Mouse (Mus musculus): Measurements from ENCODE around the gene Tmem274. TPM values are rescaled to one million over a fixed set of nuclear protein-coding genes. Genes with fewer than 3 reads are reported as not detected.
"Not testable (repeated sequence)": the region's sequence is repeated elsewhere in the genome, so short reads cannot be mapped to it uniquely, and the experiment has no call there.

Tmem274 gene
- polyA plus RNA-seq (2014; fragmentation: Nextera tagmentation; extraction: Ambion mirVana) = 0.32 TPM in 1 of 2 replicates, not detected in the other

DNA sequence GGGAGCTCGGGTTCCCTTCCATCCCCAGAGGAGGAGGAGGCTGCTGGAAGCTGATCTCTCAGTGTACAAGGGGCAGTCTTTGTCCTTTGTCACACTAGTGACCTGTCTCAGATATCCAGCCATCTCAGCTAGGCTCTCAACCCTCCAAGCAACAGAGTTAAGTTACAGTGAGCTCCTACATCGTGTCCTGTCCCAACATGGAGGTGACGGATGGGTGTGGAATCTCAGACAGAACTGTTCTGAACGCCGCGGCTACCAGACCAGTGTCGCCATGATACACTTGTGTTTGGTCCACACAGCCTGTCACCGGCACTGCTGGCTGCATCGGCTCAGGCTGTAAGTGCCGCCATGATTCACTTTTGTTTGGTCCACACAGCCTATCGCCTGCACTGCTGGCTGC is at the start of gene Tmem274:
TSS of gene Tmem274 (plus strand) at position 301 of the 400 bp plus-strand sequence.
- no peaks in the 10 kb centered on the region for H3K27me3 ChIP-seq (ENCODE audit: insufficient read depth, low read length)
- peaks cover 5% of the 10 kb centered on the region; the same call in 1 of the 2 replicates for H3K36me3 ChIP-seq (ENCODE audit: insufficient read depth)
- H3K9ac ChIP-seq = no peak within 1 kb of the TSS
- no peak for ATAC-seq (ENCODE audit: insufficient read depth)
- no peaks in the 10 kb centered on the region for H3K4me1 ChIP-seq (ENCODE audit: insufficient read depth)
- DNase-seq = no peak
- H3K9me3 ChIP-seq (ENCODE audit: low read depth, low read length) = no peaks in the 10 kb centered on the region
- no peak within 1 kb of the TSS for H3K27ac ChIP-seq (ENCODE audit: low read depth)
- H3K4me3 ChIP-seq (ENCODE audit: low read depth, low read length) = no peak within 1 kb of the TSS
- no peak for TF ChIP-seq CTCF (IDR thresholded peaks at IDR 0.05; ENCODE audit: low read depth)
- WGBS = 83% methylated on average over 11 of the region's 11 CpGs
- no peak within 1 kb of the TSS for H3K4me2 ChIP-seq

DNA sequence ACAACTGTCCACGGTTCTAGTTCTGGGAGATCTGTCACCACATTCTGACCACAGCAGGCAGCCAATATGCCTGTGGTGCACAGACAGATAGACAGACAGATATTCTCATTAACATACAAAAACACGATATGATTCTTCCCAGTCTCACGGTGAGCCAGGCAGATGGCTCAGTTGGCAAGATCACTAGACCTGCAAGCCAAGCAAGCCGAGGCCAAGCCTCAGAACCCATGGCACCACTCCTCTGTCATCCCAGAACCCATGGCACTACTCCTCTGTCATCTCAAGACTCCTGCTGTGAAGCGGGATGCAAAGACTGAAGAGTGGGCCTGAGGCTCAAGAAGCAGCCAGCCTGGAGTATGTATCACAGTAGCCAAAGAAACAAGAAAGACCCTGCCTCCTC is 47.6 kb upstream of the Tmem274 start:
- ATAC-seq (ENCODE audit: insufficient read depth) = no peak
- no peaks in the 10 kb centered on the region for H3K9me3 ChIP-seq (ENCODE audit: low read depth, low read length)
- 78% methylated on average over 5 of the region's 5 CpGs for WGBS

DNA sequence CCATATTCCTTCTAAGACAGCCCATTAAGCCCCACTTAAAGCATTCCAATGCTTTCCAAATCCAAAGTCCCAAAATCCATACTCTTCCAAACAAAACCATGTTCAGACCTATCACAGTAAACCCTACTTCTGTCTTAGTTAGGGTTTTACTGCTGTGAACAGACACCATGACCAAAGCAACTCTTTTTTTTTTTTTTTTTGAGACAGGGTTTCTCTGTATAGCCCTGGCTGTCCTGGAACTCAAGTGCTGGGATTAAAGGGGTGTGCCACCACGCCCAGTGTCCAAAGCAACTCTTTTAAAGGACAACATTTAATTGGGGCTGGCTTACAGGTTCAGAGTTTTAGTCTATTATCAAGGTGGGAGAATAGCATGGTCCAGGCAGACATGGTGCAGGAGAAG is 45.3 kb upstream of the Tmem274 start:
- not testable (repeated sequence) for H3K9me3 ChIP-seq (ENCODE audit: low read depth, low read length); H3K9ac ChIP-seq; DNase-seq; H3K4me1 ChIP-seq (ENCODE audit: insufficient read depth); H3K36me3 ChIP-seq (ENCODE audit: insufficient read depth); ATAC-seq (ENCODE audit: insufficient read depth); H3K27ac ChIP-seq (ENCODE audit: low read depth); H3K4me2 ChIP-seq; H3K4me3 ChIP-seq (ENCODE audit: low read depth, low read length); H3K27me3 ChIP-seq (ENCODE audit: insufficient read depth, low read length)
- 82% methylated on average over 1 of the region's 1 CpGs for WGBS

More for the DNA sequence above, 47.6 kb upstream of the Tmem274 start:
- Histone ChIP-seq H3K36me3 (ENCODE audit: insufficient read depth) (no peaks in the 10 kb centered on the region), H3K27me3 (ENCODE audit: insufficient read depth, low read length) (no peaks in the 10 kb centered on the region), H3K9ac (no peak overlapping the region), H3K4me1 (ENCODE audit: insufficient read depth) (no peaks in the 10 kb centered on the region), H3K27ac (ENCODE audit: low read depth) (no peak overlapping the region), H3K4me3 (ENCODE audit: low read depth, low read length) (no peak overlapping the region), H3K4me2 (no peak overlapping the region)
- TF ChIP-seq CTCF (IDR thresholded peaks at IDR 0.05; ENCODE audit: low read depth) = no peak
- no peak for DNase-seq

DNA sequence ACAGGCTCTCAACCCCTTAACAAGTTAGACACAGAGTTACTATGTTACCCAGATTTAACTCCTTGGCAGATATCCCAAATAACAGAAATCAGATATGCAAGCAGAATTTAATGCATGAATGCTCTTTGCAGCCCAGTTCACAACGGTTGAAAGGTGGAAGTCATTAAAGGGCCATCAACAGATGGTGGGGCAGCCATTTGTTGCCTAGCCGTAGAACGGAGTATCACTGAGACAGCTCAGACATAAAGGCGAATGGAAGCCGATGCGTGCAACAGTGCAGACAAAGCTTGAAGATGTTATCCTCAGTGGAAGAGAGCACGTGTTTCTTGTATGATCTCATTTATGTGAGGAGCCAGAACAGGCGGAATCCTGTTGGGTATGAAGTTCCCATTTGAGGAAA is 36.6 kb upstream of the Tmem274 start:
- 67% methylated on average over 8 of the region's 8 CpGs for WGBS
- Histone ChIP-seq H3K27me3 (ENCODE audit: insufficient read depth, low read length) (no peaks in the 10 kb centered on the region), H3K36me3 (ENCODE audit: insufficient read depth) (no peaks in the 10 kb centered on the region), H3K27ac (ENCODE audit: low read depth) (no peak overlapping the region), H3K9ac (no peak overlapping the region), H3K9me3 (ENCODE audit: low read depth, low read length) (no peaks in the 10 kb centered on the region), H3K4me1 (ENCODE audit: insufficient read depth) (0 out of 2 replicates have a peak, but pooled peaks cover 2% of the 10 kb centered on the region), H3K4me3 (ENCODE audit: low read depth, low read length) (no peak overlapping the region), H3K4me2 (no peak overlapping the region)
- TF ChIP-seq CTCF (IDR thresholded peaks at IDR 0.05; ENCODE audit: low read depth) = no peak
- no peak for DNase-seq
- ATAC-seq (ENCODE audit: insufficient read depth) = no peak

DNA sequence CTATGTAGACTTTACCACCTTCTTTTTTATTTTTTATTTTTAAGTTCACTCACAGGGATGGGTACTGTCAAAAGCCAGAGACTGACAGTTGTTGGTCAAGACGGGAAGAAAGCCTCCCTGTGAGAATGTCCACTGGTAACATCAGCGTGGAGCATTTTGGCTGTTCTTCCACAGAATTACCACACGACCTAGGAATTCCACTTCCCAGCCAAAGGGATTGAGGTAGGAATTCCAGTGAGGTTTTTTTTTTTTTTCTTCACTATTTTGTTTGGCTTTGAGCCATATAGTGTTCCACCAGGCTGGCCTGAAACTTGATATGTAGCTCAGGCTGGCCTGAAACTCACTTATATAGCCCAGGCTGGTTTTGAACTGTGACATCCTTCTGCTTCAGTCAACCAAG is 34.7 kb upstream of the Tmem274 start:
- DNase-seq = peak; percentile 66
- Histone ChIP-seq H3K27me3 (ENCODE audit: insufficient read depth, low read length) (no peaks in the 10 kb centered on the region), H3K36me3 (ENCODE audit: insufficient read depth) (no peaks in the 10 kb centered on the region), H3K4me1 (ENCODE audit: insufficient read depth) (0 out of 2 replicates have a peak, but pooled peaks cover 2% of the 10 kb centered on the region), H3K4me3 (ENCODE audit: low read depth, low read length) (no peak overlapping the region), H3K27ac (ENCODE audit: low read depth) (peak overlapping the region; percentile 50; the same call in 1 of the 2 replicates), H3K9ac (no peak overlapping the region), H3K9me3 (ENCODE audit: low read depth, low read length) (no peaks in the 10 kb centered on the region), H3K4me2 (no peak overlapping the region)
- WGBS = 18% methylated on average over 3 of the region's 3 CpGs
- ATAC-seq (ENCODE audit: insufficient read depth) = no peak
- TF ChIP-seq CTCF (IDR thresholded peaks at IDR 0.05; ENCODE audit: low read depth) = no peak

DNA sequence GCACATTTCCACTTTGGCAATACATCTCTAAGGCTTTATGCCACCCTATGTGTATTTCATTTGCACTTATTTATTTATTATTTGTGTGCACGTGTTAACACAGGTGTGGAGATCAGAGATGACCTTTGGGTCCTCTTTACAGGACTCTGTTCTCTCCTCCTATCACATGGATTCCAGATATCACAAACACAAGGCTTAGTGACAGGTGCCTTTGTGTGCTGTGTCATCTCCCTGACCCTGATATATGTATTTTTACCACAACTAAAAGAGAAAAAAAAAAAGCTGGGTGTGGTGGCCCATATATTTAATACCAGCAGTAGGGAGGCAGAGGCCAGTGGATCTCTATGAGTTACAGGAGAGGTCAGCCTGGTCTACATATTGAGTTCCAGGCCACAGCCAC is 32.7 kb upstream of the Tmem274 start:
- no peaks in the 10 kb centered on the region for H3K9me3 ChIP-seq (ENCODE audit: low read depth, low read length)
- H3K4me3 ChIP-seq (ENCODE audit: low read depth, low read length) = peak overlapping the region; percentile 29; the same call in 1 of the 2 replicates
- no peaks in the 10 kb centered on the region for H3K36me3 ChIP-seq (ENCODE audit: insufficient read depth)
- no peaks in the 10 kb centered on the region for H3K27me3 ChIP-seq (ENCODE audit: insufficient read depth, low read length)
- no peak for TF ChIP-seq CTCF (IDR thresholded peaks at IDR 0.05; ENCODE audit: low read depth)
- ATAC-seq (ENCODE audit: insufficient read depth) = no peak
- peak overlapping the region; percentile 94; the same call in 1 of the 2 replicates for H3K27ac ChIP-seq (ENCODE audit: low read depth)
- peak overlapping the region; percentile 60 for H3K9ac ChIP-seq
- WGBS = 36% methylated on average over 1 of the region's 1 CpGs
- H3K4me2 ChIP-seq = peak overlapping the region; percentile 66
- 0 out of 2 replicates have a peak, but pooled peaks cover 2% of the 10 kb centered on the region for H3K4me1 ChIP-seq (ENCODE audit: insufficient read depth)
- no peak for DNase-seq

DNA sequence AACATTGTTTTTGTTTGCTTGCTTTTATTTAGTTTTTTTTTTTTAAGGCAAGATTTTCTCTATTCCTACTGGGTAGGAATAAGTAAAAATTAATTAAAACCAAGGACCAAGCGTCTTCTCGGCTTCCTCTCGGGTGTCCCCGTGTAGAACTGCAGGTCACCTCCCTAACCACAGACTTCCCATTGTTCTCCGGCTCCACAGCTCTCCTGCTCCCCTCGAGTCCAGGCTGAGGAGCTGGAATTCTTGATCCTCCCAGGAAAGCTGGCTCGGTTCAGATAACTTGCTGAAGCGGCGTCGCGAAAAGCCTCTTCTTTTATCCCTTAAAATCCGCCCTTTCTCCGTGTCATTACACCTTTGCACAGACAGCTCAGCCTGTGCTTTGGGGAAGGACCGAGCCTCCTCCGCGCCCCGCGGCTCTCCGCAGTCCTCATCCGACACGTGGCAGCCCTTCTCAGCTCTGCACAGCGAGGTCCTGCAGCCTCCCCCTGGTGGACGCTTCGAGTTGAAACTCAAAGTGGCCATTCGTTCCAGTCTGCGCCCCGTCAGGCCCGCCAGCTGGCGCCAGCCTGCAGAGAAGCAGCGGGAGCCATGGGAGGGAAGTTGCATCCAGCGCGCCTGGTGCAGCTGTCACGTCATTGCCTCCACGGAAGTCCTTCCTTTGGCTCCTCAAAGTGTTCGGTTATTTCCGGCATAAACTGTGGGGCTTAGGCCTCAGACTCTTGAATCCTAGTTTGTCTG is 32.0 kb upstream of the Tmem274 start:
- Histone ChIP-seq H3K36me3 (ENCODE audit: insufficient read depth) (no peaks in the 10 kb centered on the region), H3K27me3 (ENCODE audit: insufficient read depth, low read length) (no peaks in the 10 kb centered on the region), H3K4me1 (ENCODE audit: insufficient read depth) (0 out of 2 replicates have a peak, but pooled peaks cover 2% of the 10 kb centered on the region), H3K4me3 (ENCODE audit: low read depth, low read length) (peak overlapping the region; percentile 29), H3K27ac (ENCODE audit: low read depth) (peak overlapping the region; percentile 94), H3K9me3 (ENCODE audit: low read depth, low read length) (no peaks in the 10 kb centered on the region), H3K4me2 (peak overlapping the region; percentile 66), H3K9ac (peak overlapping the region; percentile 60)
- peak; percentile 99 for DNase-seq
- ATAC-seq (ENCODE audit: insufficient read depth) = peak; percentile 99
- WGBS = under 1% methylated on average over 36 of the region's 36 CpGs
- peak; percentile 98 for TF ChIP-seq CTCF (IDR thresholded peaks at IDR 0.05; ENCODE audit: low read depth)
